Mouse (Mus musculus) induced T-regulatory cell, adult 2 months (primary cell): ENCODE results near the gene Gm49673.
"Not testable (repeated sequence)": the region's sequence is repeated elsewhere in the genome, so short reads cannot be mapped to it uniquely, and the experiment has no call there.

Experiments
- DNase-seq: peaks from one replicate; pipeline ENCODE4 v3.0.0-alpha.2; 2012; ENCODE audit warnings: low read depth

Gm49673 gene

DNA sequence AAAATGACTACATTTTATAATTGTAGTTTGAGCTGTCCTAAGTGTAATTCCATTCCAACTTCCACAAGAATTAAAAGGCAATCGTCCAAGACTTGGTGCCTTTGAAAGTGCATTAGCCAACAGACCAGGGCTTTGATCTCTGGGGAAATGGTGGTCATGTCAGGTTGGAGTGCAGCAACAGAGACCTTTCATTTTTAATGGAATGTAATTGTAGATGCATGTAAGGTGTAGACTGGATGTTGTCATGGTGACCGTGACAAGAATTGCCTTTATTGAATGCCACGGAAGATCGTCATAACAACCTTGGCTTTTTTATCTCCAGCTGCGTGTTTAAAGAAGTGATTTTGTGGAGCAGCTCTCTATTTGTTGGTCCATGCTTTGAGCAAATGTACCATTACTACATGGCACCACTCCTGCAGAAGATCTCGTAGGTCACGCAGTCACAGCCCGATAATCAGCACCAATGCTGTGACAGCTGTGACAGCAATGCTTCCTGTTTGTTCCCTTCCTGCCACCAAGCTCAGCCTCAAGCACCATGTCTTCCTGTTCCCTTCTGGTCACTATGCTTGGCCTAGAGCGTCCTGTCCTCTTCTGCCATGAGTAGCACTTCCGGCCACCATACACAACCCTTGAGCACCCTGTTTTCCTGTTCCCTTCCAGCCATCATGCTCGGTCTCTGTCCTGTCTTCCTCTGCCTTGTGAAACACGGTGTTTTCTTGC lies 107.5 kb downstream of the Gm49673 start:
- DNase-seq, result not testable (repeated sequence)

DNA sequence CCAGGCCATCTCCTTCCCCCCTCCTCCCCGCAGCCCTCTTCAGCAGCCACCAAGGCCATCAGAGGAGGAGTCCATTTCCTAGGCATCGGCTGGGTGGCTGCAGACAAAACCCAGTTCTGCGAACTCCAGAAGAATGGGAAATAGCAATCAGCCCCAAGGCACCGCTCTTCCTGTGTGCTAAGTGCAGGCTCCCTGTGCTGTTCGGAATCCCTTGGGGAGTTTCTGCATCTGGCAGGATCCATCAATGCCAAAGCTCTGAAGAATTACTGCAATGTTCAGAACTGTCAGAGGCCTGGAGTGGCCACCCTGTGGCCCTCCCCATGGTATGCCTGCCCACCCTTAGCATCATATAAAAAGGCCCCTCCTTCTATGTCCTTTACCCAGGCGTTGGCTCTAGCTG lies 110.6 kb downstream of the Gm49673 start:
- not testable (repeated sequence) for DNase-seq
